Mouse (Mus musculus): ENCODE data around the gene Hmga1. TPM values are rescaled to one million over a fixed set of nuclear protein-coding genes. Genes with fewer than 3 reads are reported as not detected.

Hmga1 gene
- polyA plus RNA-seq, 1 experiment from 2014 or later: 142 TPM

DNA sequence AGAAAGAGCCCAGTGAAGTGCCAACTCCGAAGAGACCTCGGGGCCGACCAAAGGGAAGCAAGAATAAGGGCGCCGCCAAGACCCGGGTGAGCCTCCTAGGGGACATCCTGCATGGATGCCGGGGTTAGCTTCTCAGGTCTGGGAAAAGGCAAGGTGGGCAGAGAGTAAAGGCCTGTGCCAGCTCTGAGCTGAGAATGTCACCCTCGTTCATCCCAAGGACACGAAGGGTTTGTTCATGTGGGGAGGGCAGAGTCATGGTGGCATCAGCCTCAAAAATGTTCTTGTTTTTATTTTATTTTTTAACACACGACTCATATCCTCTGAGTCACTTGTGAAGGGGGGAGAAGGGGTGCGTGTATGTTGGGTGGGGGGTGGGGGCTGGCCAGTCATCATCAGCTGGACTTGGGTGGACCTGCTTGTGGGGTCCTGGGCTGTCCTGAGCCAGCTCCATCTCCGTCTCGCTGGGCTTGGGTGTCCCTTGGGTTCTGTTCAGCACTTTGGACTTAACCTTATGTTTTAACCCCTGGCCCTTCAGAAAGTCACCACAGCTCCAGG, 4.7 kb downstream of the Hmga1 start:
- DNase-seq (ENCODE audit: low spot score): no peak
- Histone ChIP-seq H3K9ac (ENCODE audit: low read depth, low read length) (no peak overlapping the region), H3K9me3 (ENCODE audit: control insufficient read depth, low read length) (no peaks in the 10 kb centered on the region), H3K4me1 (ENCODE audit: control insufficient read depth, insufficient read depth, low read length) (peaks cover 13% of the 10 kb centered on the region), H3K4me3 (ENCODE audit: low read depth, low read length) (no peak overlapping the region), H3K27ac (replicated peaks; ENCODE audit: low read depth, low read length) (no peak overlapping the region), H3K36me3 (ENCODE audit: control insufficient read depth, insufficient read depth, low read length) (peaks cover 21% of the 10 kb centered on the region; the same call in 1 of the 2 replicates), H3K27me3 (replicated peaks; ENCODE audit: control insufficient read depth, insufficient read depth, low read length) (no peaks in the 10 kb centered on the region), H3K4me2 (ENCODE audit: low read depth, low read length) (no peak overlapping the region)
- 87% methylated on average over 13 of the region's 13 CpGs for WGBS
- ATAC-seq (ENCODE audit: low read depth): no peak

- Histone ChIP-seq H3K4me2 (ENCODE audit: low read depth, low read length) (no peak overlapping the region), H3K4me1 (ENCODE audit: control insufficient read depth, insufficient read depth, low read length) (peaks cover 11% of the 10 kb centered on the region), H3K9ac (ENCODE audit: low read depth, low read length) (no peak overlapping the region), H3K27me3 (replicated peaks; ENCODE audit: control insufficient read depth, insufficient read depth, low read length) (no peaks in the 10 kb centered on the region), H3K36me3 (ENCODE audit: control insufficient read depth, insufficient read depth, low read length) (peaks cover 21% of the 10 kb centered on the region; the same call in 1 of the 2 replicates), H3K4me3 (ENCODE audit: low read depth, low read length) (no peak overlapping the region), H3K9me3 (ENCODE audit: control insufficient read depth, low read length) (no peaks in the 10 kb centered on the region), H3K27ac (replicated peaks; ENCODE audit: low read depth, low read length) (no peak overlapping the region)
- 60% methylated on average over 8 of the region's 11 CpGs for WGBS
- peak; percentile 49 for DNase-seq (ENCODE audit: low spot score)
- no peak for ATAC-seq (ENCODE audit: low read depth)
Measured at GRCm38 (mm10) chr17:27561809-27562526, 5.7 kb downstream of the Hmga1 start.

- no peak overlapping the region for H3K9ac ChIP-seq (ENCODE audit: low read depth, low read length)
- DNase-seq (ENCODE audit: low spot score) (no peak), ATAC-seq (ENCODE audit: low read depth) (no peak)
- no peaks in the 10 kb centered on the region for H3K27me3 ChIP-seq (replicated peaks; ENCODE audit: control insufficient read depth, insufficient read depth, low read length)
- no peak overlapping the region for H3K27ac ChIP-seq (replicated peaks; ENCODE audit: low read depth, low read length)
- 46% methylated on average over 7 of the region's 7 CpGs for WGBS
- H3K4me1 ChIP-seq (ENCODE audit: control insufficient read depth, insufficient read depth, low read length): peaks cover 4% of the 10 kb centered on the region
- peaks cover 21% of the 10 kb centered on the region; the same call in 1 of the 2 replicates for H3K36me3 ChIP-seq (ENCODE audit: control insufficient read depth, insufficient read depth, low read length)
- no peak overlapping the region for H3K4me3 ChIP-seq (ENCODE audit: low read depth, low read length)
- H3K9me3 ChIP-seq (ENCODE audit: control insufficient read depth, low read length): no peaks in the 10 kb centered on the region
- no peak overlapping the region for H3K4me2 ChIP-seq (ENCODE audit: low read depth, low read length)
Measured at GRCm38 (mm10) chr17:27563771-27564244, 7.5 kb downstream of the Hmga1 start.

- H3K4me2 ChIP-seq (ENCODE audit: low read depth, low read length): peak overlapping the region; percentile 92
- 12% methylated on average over 19 of the region's 20 CpGs for WGBS
- DNase-seq (ENCODE audit: low spot score): no peak
Measured at GRCm38 (mm10) chr17:27564391-27565162, 8.3 kb downstream of the Hmga1 start.

GRCm38 (mm10) chr17:27565163-27565941, 9.1 kb downstream of the Hmga1 start, which contains the start of gene AI413582:
TSS of gene AI413582 (minus strand) at chr17:27565756.
- peaks cover 3% of the 10 kb centered on the region; the same call in 1 of the 2 replicates for H3K4me1 ChIP-seq (ENCODE audit: control insufficient read depth, insufficient read depth, low read length)
- under 1% methylated on average over 24 of the region's 58 CpGs for WGBS

More at GRCm38 (mm10) chr17:27564391-27565162, 8.3 kb downstream of the Hmga1 start:
- Histone ChIP-seq H3K9me3 (ENCODE audit: control insufficient read depth, low read length) (no peaks in the 10 kb centered on the region), H3K4me1 (ENCODE audit: control insufficient read depth, insufficient read depth, low read length) (peaks cover 3% of the 10 kb centered on the region; the same call in 1 of the 2 replicates), H3K4me3 (ENCODE audit: low read depth, low read length) (peak overlapping the region; percentile 71), H3K27me3 (replicated peaks; ENCODE audit: control insufficient read depth, insufficient read depth, low read length) (no peaks in the 10 kb centered on the region), H3K27ac (replicated peaks; ENCODE audit: low read depth, low read length) (no peak overlapping the region), H3K36me3 (ENCODE audit: control insufficient read depth, insufficient read depth, low read length) (peaks cover 21% of the 10 kb centered on the region; the same call in 1 of the 2 replicates), H3K9ac (ENCODE audit: low read depth, low read length) (peak overlapping the region; percentile 72)
- no peak for ATAC-seq (ENCODE audit: low read depth)

DNA sequence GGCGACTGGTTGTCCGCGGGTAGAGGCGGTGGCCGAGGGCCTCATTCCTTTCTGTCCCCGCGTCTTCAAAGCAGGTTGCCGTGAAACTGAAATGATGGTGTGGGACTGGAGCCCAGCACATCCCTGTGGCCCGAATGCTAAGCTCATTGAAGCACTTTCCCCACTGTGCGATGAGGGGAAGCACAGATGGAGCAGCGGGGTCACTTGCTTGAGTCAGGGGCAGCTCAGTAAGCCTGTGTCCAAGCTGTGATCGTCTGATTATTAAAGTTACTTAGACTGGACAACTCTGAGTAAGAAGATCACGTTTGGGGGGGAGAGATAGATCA, 9.6 kb downstream of the Hmga1 start:
- ATAC-seq (ENCODE audit: low read depth): no peak; the same call in 1 of the 2 replicates
- no peak overlapping the region for H3K27ac ChIP-seq (replicated peaks; ENCODE audit: low read depth, low read length)
- WGBS: 0% methylated on average over 10 of the region's 13 CpGs

More at GRCm38 (mm10) chr17:27565163-27565941, 9.1 kb downstream of the Hmga1 start, which contains the start of gene AI413582:
- Histone ChIP-seq H3K36me3 (ENCODE audit: control insufficient read depth, insufficient read depth, low read length) (peaks cover 17% of the 10 kb centered on the region; the same call in 1 of the 2 replicates), H3K9me3 (ENCODE audit: control insufficient read depth, low read length) (no peaks in the 10 kb centered on the region), H3K27ac (replicated peaks; ENCODE audit: low read depth, low read length) (0 out of 2 replicates have a peak within 1 kb of the TSS, but pooled peaks have one; percentile 33), H3K9ac (ENCODE audit: low read depth, low read length) (peak within 1 kb of the TSS; percentile 72), H3K4me3 (ENCODE audit: low read depth, low read length) (peak within 1 kb of the TSS; percentile 71), H3K4me2 (ENCODE audit: low read depth, low read length) (peak within 1 kb of the TSS; percentile 92), H3K27me3 (replicated peaks; ENCODE audit: control insufficient read depth, insufficient read depth, low read length) (no peaks in the 10 kb centered on the region)
- ATAC-seq (ENCODE audit: low read depth) (peak; percentile 93), DNase-seq (ENCODE audit: low spot score) (peak; percentile 94)

DNA sequence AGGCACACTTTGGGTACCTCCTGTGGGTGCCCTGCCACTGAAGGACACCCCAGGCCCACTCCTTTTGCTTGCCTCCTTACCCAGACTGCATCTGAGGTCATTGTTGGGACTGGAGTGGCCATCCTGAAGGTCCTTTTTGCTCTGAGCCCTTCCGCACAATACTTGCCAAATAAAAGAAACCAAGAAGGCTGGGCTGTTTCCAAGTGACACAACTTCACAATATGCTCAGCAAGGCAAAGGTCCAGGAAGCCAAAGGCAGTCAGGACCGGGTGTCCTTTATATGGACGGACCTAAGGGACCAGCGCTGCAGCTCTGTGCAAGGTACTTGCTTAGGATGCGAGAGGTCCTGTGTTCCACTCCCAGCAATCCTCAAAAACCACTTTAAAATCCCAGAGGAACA, 11.9 kb downstream of the Hmga1 start:
- Histone ChIP-seq H3K36me3 (ENCODE audit: control insufficient read depth, insufficient read depth, low read length) (peaks cover 9% of the 10 kb centered on the region), H3K4me3 (ENCODE audit: low read depth, low read length) (no peak overlapping the region), H3K9me3 (ENCODE audit: control insufficient read depth, low read length) (no peaks in the 10 kb centered on the region), H3K27me3 (replicated peaks; ENCODE audit: control insufficient read depth, insufficient read depth, low read length) (no peaks in the 10 kb centered on the region), H3K4me2 (ENCODE audit: low read depth, low read length) (no peak overlapping the region), H3K4me1 (ENCODE audit: control insufficient read depth, insufficient read depth, low read length) (peaks cover 3% of the 10 kb centered on the region; the same call in 1 of the 2 replicates), H3K9ac (ENCODE audit: low read depth, low read length) (no peak overlapping the region), H3K27ac (replicated peaks; ENCODE audit: low read depth, low read length) (no peak overlapping the region)
- ATAC-seq (ENCODE audit: low read depth) (no peak), DNase-seq (ENCODE audit: low spot score) (no peak)
- WGBS: 87% methylated on average over 5 of the region's 5 CpGs

More for the DNA sequence above, 9.6 kb downstream of the Hmga1 start:
- Histone ChIP-seq H3K4me3 (ENCODE audit: low read depth, low read length) (peak overlapping the region; percentile 71), H3K36me3 (ENCODE audit: control insufficient read depth, insufficient read depth, low read length) (peaks cover 11% of the 10 kb centered on the region; the same call in 1 of the 2 replicates), H3K4me1 (ENCODE audit: control insufficient read depth, insufficient read depth, low read length) (peaks cover 3% of the 10 kb centered on the region; the same call in 1 of the 2 replicates), H3K4me2 (ENCODE audit: low read depth, low read length) (peak overlapping the region; percentile 92), H3K9me3 (ENCODE audit: control insufficient read depth, low read length) (no peaks in the 10 kb centered on the region), H3K9ac (ENCODE audit: low read depth, low read length) (peak overlapping the region; percentile 72), H3K27me3 (replicated peaks; ENCODE audit: control insufficient read depth, insufficient read depth, low read length) (no peaks in the 10 kb centered on the region)
- no peak for DNase-seq (ENCODE audit: low spot score)

GRCm38 (mm10) chr17:27571315-27571714, 15.0 kb downstream of the Hmga1 start:
- Histone ChIP-seq H3K27ac (replicated peaks; ENCODE audit: low read depth, low read length) (no peak overlapping the region), H3K4me2 (ENCODE audit: low read depth, low read length) (no peak overlapping the region), H3K4me3 (ENCODE audit: low read depth, low read length) (no peak overlapping the region), H3K9ac (ENCODE audit: low read depth, low read length) (no peak overlapping the region), H3K9me3 (ENCODE audit: control insufficient read depth, low read length) (no peaks in the 10 kb centered on the region), H3K36me3 (ENCODE audit: control insufficient read depth, insufficient read depth, low read length) (peaks cover 25% of the 10 kb centered on the region), H3K27me3 (replicated peaks; ENCODE audit: control insufficient read depth, insufficient read depth, low read length) (no peaks in the 10 kb centered on the region), H3K4me1 (ENCODE audit: control insufficient read depth, insufficient read depth, low read length) (no peaks in the 10 kb centered on the region)
- DNase-seq (ENCODE audit: low spot score) (no peak), ATAC-seq (ENCODE audit: low read depth) (no peak)
- 74% methylated on average over 8 of the region's 8 CpGs for WGBS

Measured in embryonic facial prominence, embryonic 14.5 days (tissue).